Mouse (Mus musculus): ENCODE data around the gene Por. TPM values are rescaled to one million over a fixed set of nuclear protein-coding genes. Genes with fewer than 3 reads are reported as not detected.

Gene Por
- total and polyA plus RNA-seq, 3 experiments = 40.3 to 64.4 TPM; not detected in 1

DNA sequence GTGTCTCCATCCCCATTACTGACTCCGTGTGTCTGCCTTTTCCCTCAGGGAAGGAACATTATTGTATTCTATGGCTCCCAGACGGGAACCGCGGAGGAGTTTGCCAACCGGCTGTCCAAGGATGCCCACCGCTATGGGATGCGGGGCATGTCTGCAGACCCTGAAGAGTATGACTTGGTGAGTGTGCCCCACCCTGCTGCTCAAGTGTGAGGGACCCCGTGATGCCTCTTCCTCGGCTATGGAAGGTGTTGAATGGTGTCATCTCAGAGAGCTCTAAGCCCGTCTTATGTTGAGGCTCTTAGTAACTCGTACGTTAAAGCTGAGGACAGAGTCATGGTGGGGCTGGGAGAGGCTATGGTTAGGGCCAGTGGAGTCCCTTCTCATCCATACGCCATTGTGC lies 59.5 kb downstream of the Por start:
- Histone ChIP-seq H3K4me3 (ENCODE audit: control insufficient read depth in 1 of 2, insufficient read depth in 1 of 2, low read depth in 2 of 2, low read length in 2 of 2) (no peak overlapping the region), H3K27me3 (ENCODE audit: control insufficient read depth in 1 of 2, insufficient read depth in 2 of 2, low read length in 2 of 2) (no peaks in the 10 kb centered on the region), H3K9ac (ENCODE audit: control insufficient read depth, low read depth, low read length, poor library complexity, severe bottlenecking) (no peak overlapping the region), H3K79me2 (ENCODE audit: control insufficient read depth, insufficient read depth, low read length, poor library complexity) (no peaks in the 10 kb centered on the region), H3K36me3 (ENCODE audit: control insufficient read depth in 1 of 2, insufficient read depth in 2 of 2, low read length in 2 of 2) (no peaks in the 10 kb centered on the region; a peak in 1 of 4 replicates), H3K27ac (ENCODE audit: control insufficient read depth, low read depth, low read length) (no peak overlapping the region), H3K4me1 (ENCODE audit: control insufficient read depth in 1 of 2, insufficient read depth in 2 of 2, low read length in 2 of 2) (no peaks in the 10 kb centered on the region), H3K9me3 (replicated peaks; ENCODE audit: insufficient read depth, low read length) (no peaks in the 10 kb centered on the region)
- DNase-seq (ENCODE audit: low read depth, low spot score) = no peak
- TF ChIP-seq E2F4 (IDR thresholded peaks at IDR 0.05; ENCODE audit: borderline replicate concordance, low read depth, low read length) (no peak), SMC3 (IDR thresholded peaks at IDR 0.05; ENCODE audit: low read depth, low read length) (no peak), MAFK (IDR thresholded peaks at IDR 0.05; ENCODE audit: borderline replicate concordance, low read depth, low read length) (no peak)

GRCm38 (mm10) chr5:135730278-135730677 lies 60.4 kb downstream of the Por start:
- TF ChIP-seq MAZ (IDR thresholded peaks at IDR 0.05; ENCODE audit: low read depth, low read length) (no peak), TAL1 (IDR thresholded peaks at IDR 0.05; ENCODE audit: low read length) (no peak), POLR2A (IDR thresholded peaks at IDR 0.05; ENCODE audit: control insufficient read depth in 1 of 2, insufficient read depth in 1 of 2, low read depth in 1 of 2, low read length in 2 of 2, poor library complexity in 1 of 2) (no peak), ETS1 (IDR thresholded peaks at IDR 0.05; ENCODE audit: low read depth, low read length) (no peak), HCFC1 (IDR thresholded peaks at IDR 0.05; ENCODE audit: low read depth, low read length) (no peak), TCF12 (IDR thresholded peaks at IDR 0.05; ENCODE audit: low read depth, low read length) (no peak), SIN3A (IDR thresholded peaks at IDR 0.05; ENCODE audit: low read length) (no peak), MXI1 (IDR thresholded peaks at IDR 0.05; ENCODE audit: low read depth, low read length) (no peak), ZNF384 (IDR thresholded peaks at IDR 0.05; ENCODE audit: low read depth, low read length) (no peak), RAD21 (IDR thresholded peaks at IDR 0.05; ENCODE audit: low read depth, low read length) (no peak)
- H3K36me3 ChIP-seq (ENCODE audit: control insufficient read depth in 1 of 2, insufficient read depth in 2 of 2, low read length in 2 of 2) = peaks cover 0 to 2% of the 10 kb centered on the region in 2 experiments; a peak in 2 of 4 replicates
- no peaks in the 10 kb centered on the region for H3K27me3 ChIP-seq (ENCODE audit: control insufficient read depth in 1 of 2, insufficient read depth in 2 of 2, low read length in 2 of 2)
- no peak overlapping the region for H3K27ac ChIP-seq (ENCODE audit: control insufficient read depth, low read depth, low read length)
- no peaks in the 10 kb centered on the region for H3K79me2 ChIP-seq (ENCODE audit: control insufficient read depth, insufficient read depth, low read length, poor library complexity)
- H3K4me1 ChIP-seq (ENCODE audit: control insufficient read depth in 1 of 2, insufficient read depth in 2 of 2, low read length in 2 of 2) = no peaks in the 10 kb centered on the region
- H3K4me3 ChIP-seq (ENCODE audit: control insufficient read depth in 1 of 2, insufficient read depth in 1 of 2, low read depth in 2 of 2, low read length in 2 of 2) = no peak overlapping the region
- DNase-seq (ENCODE audit: low read depth, low spot score) = no peak
- no peak overlapping the region for H3K9ac ChIP-seq (ENCODE audit: control insufficient read depth, low read depth, low read length, poor library complexity, severe bottlenecking)
- no peaks in the 10 kb centered on the region for H3K9me3 ChIP-seq (replicated peaks; ENCODE audit: insufficient read depth, low read length)

DNA sequence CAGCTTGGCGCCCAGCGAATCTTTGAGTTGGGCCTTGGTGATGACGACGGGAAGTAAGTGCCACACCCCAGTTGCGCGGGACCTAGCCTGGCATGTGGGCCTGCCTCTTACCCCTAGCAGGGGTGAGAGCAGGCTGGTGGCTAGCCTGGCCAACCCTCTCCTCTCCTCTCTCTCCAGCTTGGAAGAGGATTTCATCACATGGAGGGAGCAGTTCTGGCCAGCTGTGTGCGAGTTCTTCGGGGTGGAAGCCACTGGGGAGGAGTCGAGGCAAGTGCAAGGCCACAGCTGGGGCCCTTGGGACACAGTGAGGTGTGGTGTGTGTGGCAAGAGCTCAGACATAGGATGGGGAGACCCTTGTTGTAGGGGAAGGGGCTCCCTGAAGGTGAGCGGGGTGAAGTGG lies 61.1 kb downstream of the Por start:
- Histone ChIP-seq H3K27me3 (ENCODE audit: control insufficient read depth in 1 of 2, insufficient read depth in 2 of 2, low read length in 2 of 2) (no peaks in the 10 kb centered on the region), H3K79me2 (ENCODE audit: control insufficient read depth, insufficient read depth, low read length, poor library complexity) (no peaks in the 10 kb centered on the region), H3K4me3 (ENCODE audit: control insufficient read depth in 1 of 2, insufficient read depth in 1 of 2, low read depth in 2 of 2, low read length in 2 of 2) (no peak overlapping the region), H3K9ac (ENCODE audit: control insufficient read depth, low read depth, low read length, poor library complexity, severe bottlenecking) (no peak overlapping the region), H3K9me3 (replicated peaks; ENCODE audit: insufficient read depth, low read length) (no peaks in the 10 kb centered on the region), H3K36me3 (ENCODE audit: control insufficient read depth in 1 of 2, insufficient read depth in 2 of 2, low read length in 2 of 2) (peaks cover 0 to 2% of the 10 kb centered on the region in 2 experiments; a peak in 2 of 4 replicates), H3K4me1 (ENCODE audit: control insufficient read depth in 1 of 2, insufficient read depth in 2 of 2, low read length in 2 of 2) (no peaks in the 10 kb centered on the region), H3K27ac (ENCODE audit: control insufficient read depth, low read depth, low read length) (no peak overlapping the region)
- TF ChIP-seq USF2 (IDR thresholded peaks at IDR 0.05; ENCODE audit: borderline replicate concordance in 1 of 2, insufficient read depth in 1 of 2, low read depth in 1 of 2, low read length in 2 of 2) (no peak), ETS1 (IDR thresholded peaks at IDR 0.05; ENCODE audit: low read depth, low read length) (no peak), TAL1 (IDR thresholded peaks at IDR 0.05; ENCODE audit: low read length) (no peak), MAFK (IDR thresholded peaks at IDR 0.05; ENCODE audit: borderline replicate concordance, low read depth, low read length) (no peak), SIN3A (IDR thresholded peaks at IDR 0.05; ENCODE audit: low read length) (no peak)
- DNase-seq (ENCODE audit: low read depth, low spot score) = no peak
